Mouse (Mus musculus): Measurements from ENCODE around the gene Spag4. TPM values are rescaled to one million over a fixed set of nuclear protein-coding genes. Genes with fewer than 3 reads are reported as not detected.
A peak's percentile ranks its signal among the peaks of the same experiment; 100 is the strongest.
"Not testable (repeated sequence)": the region's sequence is repeated elsewhere in the genome, so short reads cannot be mapped to it uniquely, and the experiment has no call there.

Spag4 gene
- polyA plus RNA-seq, 1 experiment = 1.1 TPM

DNA sequence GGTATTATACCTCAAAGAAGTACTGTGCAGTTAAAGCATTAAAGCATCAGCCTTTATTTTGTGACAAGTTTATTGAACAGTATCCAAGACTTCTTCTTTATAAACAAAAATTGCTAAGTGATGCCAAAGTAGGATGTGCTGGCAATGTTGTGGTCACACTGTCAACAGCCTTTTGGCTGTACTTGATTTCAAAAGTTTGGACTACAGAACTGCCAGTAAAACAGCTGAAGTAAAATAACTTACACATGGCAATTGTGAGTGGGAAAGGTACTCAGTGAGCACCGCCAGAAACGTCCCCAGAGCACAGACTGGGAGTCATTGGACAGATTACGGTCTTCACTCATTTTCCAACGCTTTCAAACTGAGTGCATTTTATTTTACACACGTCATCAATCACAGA lies 27.0 kb downstream of the Spag4 start:
- no peaks in the 10 kb centered on the region for H3K27me3 ChIP-seq (ENCODE audit: control insufficient read depth, insufficient read depth, insufficient read length)
- H3K79me2 ChIP-seq (ENCODE audit: control insufficient read depth, insufficient read depth) = peaks cover 92% of the 10 kb centered on the region
- peaks cover 29% of the 10 kb centered on the region for H3K36me3 ChIP-seq (ENCODE audit: control insufficient read depth, insufficient read depth)
- no peak overlapping the region for H3K4me2 ChIP-seq (ENCODE audit: low read depth)
- H3ac ChIP-seq (ENCODE audit: control insufficient read depth, insufficient read length) = no peak overlapping the region
- TF ChIP-seq MAX (IDR thresholded peaks at IDR 0.05; ENCODE audit: low read depth) (no peak), CEBPB (IDR thresholded peaks at IDR 0.05; ENCODE audit: insufficient read depth, poor library complexity, severe bottlenecking) (no peak), MYOG (IDR thresholded peaks at IDR 0.05; ENCODE audit: control insufficient read depth in 1 of 3, insufficient read depth in 1 of 3, insufficient read length in 2 of 3, low read depth in 2 of 3) (no peak), MYOD1 (IDR thresholded peaks at IDR 0.05; ENCODE audit: control insufficient read depth in 1 of 3, insufficient read length in 2 of 3, low read depth in 2 of 3) (no peak), USF1 (IDR thresholded peaks at IDR 0.05; ENCODE audit: low read depth) (no peak)
- no peak overlapping the region for H3K4me3 ChIP-seq

DNA sequence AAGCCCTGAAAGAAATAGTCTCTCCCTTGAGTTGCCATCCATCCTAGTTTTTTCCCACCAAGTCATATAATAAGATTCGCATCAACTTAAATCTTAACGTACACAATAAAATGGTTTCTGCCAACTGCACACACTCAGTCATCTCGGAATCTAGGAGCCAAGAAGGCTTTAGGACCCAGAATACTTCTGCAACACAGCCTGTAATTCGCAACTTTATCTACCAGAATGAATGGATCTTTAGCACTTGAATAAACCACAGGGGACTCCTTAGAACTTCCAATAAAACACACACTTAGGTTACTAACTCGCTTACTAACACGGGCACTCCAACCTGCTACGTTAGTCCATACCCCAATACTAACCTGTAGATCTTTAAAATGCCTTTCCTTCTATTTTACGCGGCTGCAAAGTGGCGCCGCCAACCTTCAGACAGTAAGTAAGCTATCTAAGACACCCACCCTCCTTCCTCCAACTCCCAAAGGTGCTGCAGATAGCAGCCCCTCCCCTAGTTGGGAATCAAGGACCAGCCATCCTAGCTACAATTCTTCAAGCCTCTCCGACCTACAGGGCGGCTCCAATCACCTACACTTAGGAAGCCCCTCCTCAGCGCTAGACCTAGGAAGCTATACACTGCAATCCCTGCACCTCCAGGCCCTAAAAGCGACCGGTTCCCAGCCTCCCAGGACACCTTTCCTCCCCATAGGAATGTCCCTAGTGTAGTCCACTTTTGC lies 45.8 kb downstream of the Spag4 start:
- Histone ChIP-seq H3K27me3 (ENCODE audit: control insufficient read depth, insufficient read depth, insufficient read length) (no peaks in the 10 kb centered on the region), H3K4me2 (ENCODE audit: low read depth) (peak overlapping the region; percentile 70), H3K4me3 (peak overlapping the region; percentile 92), H3K79me2 (ENCODE audit: control insufficient read depth, insufficient read depth) (peaks cover 58% of the 10 kb centered on the region), H3ac (ENCODE audit: control insufficient read depth, insufficient read length) (peak overlapping the region; percentile 42), H3K36me3 (ENCODE audit: control insufficient read depth, insufficient read depth) (no peaks in the 10 kb centered on the region)
- 0 out of 2 replicates have a peak, but pooled peaks have one; percentile 1 for TF ChIP-seq CEBPB (IDR thresholded peaks at IDR 0.05; ENCODE audit: insufficient read depth, poor library complexity, severe bottlenecking)
- TF ChIP-seq TCF3 (IDR thresholded peaks at IDR 0.05; ENCODE audit: insufficient read length, low read depth) = no peak

DNA sequence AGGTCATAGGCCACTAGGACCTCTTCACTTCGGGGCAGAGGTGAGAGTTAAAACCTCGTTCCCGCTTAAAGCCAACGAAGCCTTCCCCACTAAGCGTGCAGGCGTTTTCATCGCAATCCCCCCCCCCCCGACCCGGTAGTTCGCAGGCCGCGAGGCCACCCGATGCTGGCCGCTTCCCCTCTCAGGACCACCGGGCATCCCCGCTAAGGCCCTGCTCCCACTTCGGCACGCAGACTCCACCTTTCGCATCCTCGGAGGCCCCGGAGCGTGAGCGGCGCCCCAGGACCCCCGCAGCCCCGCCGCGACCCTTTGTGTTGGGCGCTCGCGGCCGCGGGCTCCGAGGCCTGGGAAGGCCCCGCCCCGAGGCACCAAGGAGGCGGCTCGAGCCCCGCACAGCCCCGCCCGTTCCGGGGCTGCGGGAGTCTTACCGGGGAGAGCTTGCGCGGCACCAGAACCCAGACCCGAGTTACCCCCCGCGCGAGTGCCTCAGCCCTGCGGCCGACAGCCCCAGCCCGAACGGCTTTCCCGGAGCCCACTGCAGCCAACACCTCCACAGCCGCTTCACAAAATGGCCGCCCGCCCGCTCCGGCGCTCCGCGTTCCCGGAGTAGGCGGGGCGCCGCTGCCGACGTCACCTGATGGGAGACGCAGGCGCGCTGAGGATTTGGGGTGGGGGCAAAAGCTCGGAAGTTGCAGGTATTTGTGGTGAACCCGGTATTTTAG lies 46.5 kb downstream of the Spag4 start, which contains the start of the genes Cpne1 and Rbm12:
TSS of gene Cpne1 (minus strand) at position 608 of the 722 bp plus-strand sequence.
TSS of gene Rbm12 (minus strand) at position 621 of the 722 bp plus-strand sequence.
- Histone ChIP-seq H3K36me3 (ENCODE audit: control insufficient read depth, insufficient read depth) (no peaks in the 10 kb centered on the region), H3K79me2 (ENCODE audit: control insufficient read depth, insufficient read depth) (peaks cover 50% of the 10 kb centered on the region), H3K27me3 (ENCODE audit: control insufficient read depth, insufficient read depth, insufficient read length) (no peaks in the 10 kb centered on the region), H3K4me2 (ENCODE audit: low read depth) (peak within 1 kb of the TSS; percentile 76), H3K4me3 (peak within 1 kb of the TSS; percentile 92), H3ac (ENCODE audit: control insufficient read depth, insufficient read length) (peak within 1 kb of the TSS; percentile 42)
- TF ChIP-seq POLR2A (IDR thresholded peaks at IDR 0.05; ENCODE audit: insufficient read length, low read depth) = peak; percentile 88
- no peak for TF ChIP-seq CEBPB (IDR thresholded peaks at IDR 0.05; ENCODE audit: insufficient read depth, poor library complexity, severe bottlenecking)
- peak; percentile 91 for TF ChIP-seq POLR2AphosphoS2 (IDR thresholded peaks at IDR 0.05; ENCODE audit: insufficient read length, low read depth)

DNA sequence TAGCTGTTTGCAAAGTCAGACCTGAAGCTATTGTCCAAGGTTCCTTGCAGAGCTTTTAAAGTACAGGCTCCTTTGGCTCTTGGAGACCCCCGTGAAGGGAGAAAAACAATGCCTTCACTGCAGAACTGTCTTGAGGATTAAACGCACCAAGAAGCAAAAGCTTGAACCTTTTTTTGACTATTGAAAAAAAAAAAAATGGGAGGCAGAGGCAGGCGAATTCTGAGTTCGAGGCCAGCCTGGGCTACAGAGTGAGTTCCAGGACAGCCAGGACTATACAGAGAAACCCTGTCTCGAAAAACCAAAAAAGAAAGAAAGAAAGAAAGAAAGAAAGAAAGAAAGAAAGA lies 47.1 kb downstream of the Spag4 start:
- H3K36me3 ChIP-seq (ENCODE audit: control insufficient read depth, insufficient read depth) = not testable (repeated sequence)

DNA sequence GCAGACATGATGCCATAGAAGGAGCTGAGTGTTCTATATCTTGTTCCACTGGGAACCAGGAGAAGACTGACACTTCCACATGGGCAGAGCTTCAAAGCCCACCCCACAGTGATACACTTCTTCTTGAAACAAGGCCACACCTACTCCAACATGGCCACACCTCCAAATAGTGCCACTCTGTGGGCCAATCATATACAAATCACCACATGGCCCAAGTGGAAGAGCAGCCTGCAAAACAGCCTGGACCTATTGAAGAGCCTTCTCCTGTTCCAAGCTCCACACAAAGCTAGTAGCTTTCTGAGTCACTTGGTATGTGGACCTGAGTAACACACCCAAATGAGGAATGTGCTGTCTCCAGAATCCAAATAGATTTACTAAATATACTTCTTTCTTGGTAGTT lies 54.6 kb downstream of the Spag4 start:
- Histone ChIP-seq H3K79me2 (ENCODE audit: control insufficient read depth, insufficient read depth) (no peaks in the 10 kb centered on the region), H3K36me3 (ENCODE audit: control insufficient read depth, insufficient read depth) (peaks cover 11% of the 10 kb centered on the region), H3K4me3 (no peak overlapping the region), H3K4me2 (ENCODE audit: low read depth) (no peak overlapping the region), H3K27me3 (ENCODE audit: control insufficient read depth, insufficient read depth, insufficient read length) (no peaks in the 10 kb centered on the region), H3ac (ENCODE audit: control insufficient read depth, insufficient read length) (no peak overlapping the region)
- TF ChIP-seq USF1 (IDR thresholded peaks at IDR 0.05; ENCODE audit: low read depth) (no peak), REST (IDR thresholded peaks at IDR 0.05; ENCODE audit: insufficient read depth, insufficient read length) (no peak), POLR2A (IDR thresholded peaks at IDR 0.05; ENCODE audit: insufficient read length, low read depth) (no peak), TCF12 (IDR thresholded peaks at IDR 0.05; ENCODE audit: insufficient read depth, poor library complexity, severe bottlenecking) (no peak), MAX (IDR thresholded peaks at IDR 0.05; ENCODE audit: low read depth) (no peak), MYOD1 (IDR thresholded peaks at IDR 0.05; ENCODE audit: control insufficient read depth in 1 of 3, insufficient read length in 2 of 3, low read depth in 2 of 3) (no peak), CEBPB (IDR thresholded peaks at IDR 0.05; ENCODE audit: insufficient read depth, poor library complexity, severe bottlenecking) (no peak), SRF (IDR thresholded peaks at IDR 0.05; ENCODE audit: control insufficient read depth, insufficient read length, low read depth) (no peak), MYOG (IDR thresholded peaks at IDR 0.05; ENCODE audit: control insufficient read depth in 1 of 3, insufficient read depth in 1 of 3, insufficient read length in 2 of 3, low read depth in 2 of 3) (no peak), E2F4 (IDR thresholded peaks at IDR 0.05; ENCODE audit: insufficient read depth) (no peak), POLR2AphosphoS2 (IDR thresholded peaks at IDR 0.05; ENCODE audit: insufficient read length, low read depth) (no peak), TCF3 (IDR thresholded peaks at IDR 0.05; ENCODE audit: insufficient read length, low read depth) (no peak)

More for the DNA sequence above, 47.1 kb downstream of the Spag4 start:
- H3K4me3 ChIP-seq = peak overlapping the region; percentile 92
- peaks cover 45% of the 10 kb centered on the region for H3K79me2 ChIP-seq (ENCODE audit: control insufficient read depth, insufficient read depth)
- peak overlapping the region; percentile 42 for H3ac ChIP-seq (ENCODE audit: control insufficient read depth, insufficient read length)
- H3K4me2 ChIP-seq (ENCODE audit: low read depth) = peak overlapping the region; percentile 76
- not testable (repeated sequence) for H3K27me3 ChIP-seq (ENCODE audit: control insufficient read depth, insufficient read depth, insufficient read length)

Other genes with a start within 250 kb of the Spag4 start
- gene BC029722, start 245.7 kb upstream of the Spag4 start, polyA plus RNA-seq (2012; fragmentation: generic; extraction: Trizol) = 32.2 TPM
- gene Eif6, start 238.2 kb upstream of the Spag4 start, polyA plus RNA-seq (2012; fragmentation: generic; extraction: Trizol) = 198 TPM
- not detected for gene Fam83c, start 230.3 kb upstream of the Spag4 start, polyA plus RNA-seq (2012; fragmentation: generic; extraction: Trizol)
- gene Uqcc1, start 134.9 kb upstream of the Spag4 start, polyA plus RNA-seq (2012; fragmentation: generic; extraction: Trizol) = 96.2 TPM
- gene Gm15557, start 124.4 kb upstream of the Spag4 start, polyA plus RNA-seq (2012; fragmentation: generic; extraction: Trizol) = 0.13 TPM
- 2.8 TPM for gene Gdf5, start 119.8 kb upstream of the Spag4 start, polyA plus RNA-seq (2012; fragmentation: generic; extraction: Trizol)
- gene Cep250, start 108.7 kb upstream of the Spag4 start, polyA plus RNA-seq (2012; fragmentation: generic; extraction: Trizol) = 13.0 TPM
- gene 6430550D23Rik, start 57.2 kb upstream of the Spag4 start, polyA plus RNA-seq (2012; fragmentation: generic; extraction: Trizol) = 0.29 TPM
- gene Ergic3, start 57.1 kb upstream of the Spag4 start, polyA plus RNA-seq (2012; fragmentation: generic; extraction: Trizol) = 372 TPM
- gene Fer1l4, start 12.2 kb upstream of the Spag4 start, polyA plus RNA-seq (2012; fragmentation: generic; extraction: Trizol) = not detected
- gene Cpne1, start 46.8 kb downstream of the Spag4 start, polyA plus RNA-seq (2012; fragmentation: generic; extraction: Trizol) = 44.0 TPM
- gene Rbm12, start 46.8 kb downstream of the Spag4 start, polyA plus RNA-seq (2012; fragmentation: generic; extraction: Trizol) = 4.0 TPM
- gene Gm28036, start 61.9 kb downstream of the Spag4 start, polyA plus RNA-seq (2012; fragmentation: generic; extraction: Trizol) = 10.0 TPM
- 417 TPM for gene Romo1, start 78.9 kb downstream of the Spag4 start, polyA plus RNA-seq (2012; fragmentation: generic; extraction: Trizol)
- gene Nfs1, start 79.0 kb downstream of the Spag4 start, polyA plus RNA-seq (2012; fragmentation: generic; extraction: Trizol) = 42.8 TPM
- gene Rbm39, start 115.1 kb downstream of the Spag4 start, polyA plus RNA-seq (2012; fragmentation: generic; extraction: Trizol) = 53.7 TPM
- 13.4 TPM for gene Phf20, start 131.3 kb downstream of the Spag4 start, polyA plus RNA-seq (2012; fragmentation: generic; extraction: Trizol)
- gene Cnbd2, start 247.1 kb downstream of the Spag4 start, polyA plus RNA-seq (2012; fragmentation: generic; extraction: Trizol) = 4.1 TPM
- gene Scand1, start 247.5 kb downstream of the Spag4 start, polyA plus RNA-seq (2012; fragmentation: generic; extraction: Trizol) = 167 TPM